Mouse (Mus musculus): ENCODE data around the gene Cep63. TPM values are rescaled to one million over a fixed set of nuclear protein-coding genes. Genes with fewer than 3 reads are reported as not detected.

The Cep63 gene
- 42.9 and 43.1 TPM in 2 replicates for polyA plus RNA-seq (2014; fragmentation: Nextera tagmentation; extraction: Ambion mirVana)

DNA sequence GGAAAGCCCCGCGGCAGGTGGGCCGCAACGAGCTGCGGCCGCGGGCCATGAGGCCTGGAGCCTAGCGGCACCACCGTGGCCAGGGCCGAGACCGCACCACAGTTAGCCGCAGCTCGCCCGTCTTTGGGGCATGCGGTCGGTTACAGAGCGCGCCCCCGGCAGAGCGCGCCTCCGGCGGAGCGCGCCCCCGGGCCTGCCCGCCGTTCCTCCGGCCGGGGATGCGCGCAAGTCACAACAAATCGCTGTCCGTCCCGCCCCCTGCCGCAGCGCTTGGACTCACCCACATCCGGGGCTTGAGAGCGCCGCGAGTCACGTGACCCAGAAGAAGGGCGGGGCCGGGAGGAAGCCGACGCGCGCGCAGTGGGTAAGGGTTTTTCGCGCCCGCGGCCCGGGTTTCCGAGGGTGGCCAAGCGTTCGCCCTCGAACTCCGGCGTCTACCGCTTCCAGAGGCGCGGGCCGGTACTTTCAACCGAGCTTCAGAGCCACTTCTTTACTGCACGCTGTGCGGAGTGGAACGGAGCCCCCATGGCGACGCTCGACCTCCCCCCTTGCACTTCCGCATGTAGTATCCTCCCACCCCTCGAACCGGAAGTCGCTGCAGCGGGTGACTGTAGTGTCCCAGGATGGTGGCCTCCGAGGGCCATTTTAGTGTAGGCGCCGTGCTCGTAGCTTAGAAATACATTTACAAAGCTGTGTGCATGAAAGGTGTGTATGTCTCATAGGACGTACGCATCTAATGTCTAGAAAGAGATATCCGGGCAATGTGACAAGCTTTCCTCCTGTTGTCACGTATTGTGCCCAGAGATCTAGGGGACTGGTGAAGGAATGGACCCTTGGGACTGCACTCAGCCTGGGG, at the start of gene Cep63, which contains the start of gene Anapc13:
Gene Cep63, minus strand, starts transcription at position 552 of the 856 bp plus-strand sequence.
Gene Anapc13, plus strand, starts transcription at position 314 of the 856 bp plus-strand sequence.
- peak; percentile 93 for ATAC-seq (ENCODE audit: insufficient number of reproducible peaks, insufficient read depth, low FRiP score, low read depth)
- H3K9ac ChIP-seq (ENCODE audit: low read length), result peak within 1 kb of the TSS; percentile 99
- WGBS, result under 1% methylated on average over 84 of the region's 84 CpGs
- H3K27me3 ChIP-seq (ENCODE audit: control insufficient read depth, insufficient read depth, low read length), result no peaks in the 10 kb centered on the region
- peak within 1 kb of the TSS; percentile 92 to 97 for H3K27ac ChIP-seq (replicated peaks in 1 of 2; ENCODE audit: control insufficient read depth in 1 of 2, insufficient read depth in 1 of 2, low read depth in 2 of 2, low read length in 2 of 2)
- H3K9me3 ChIP-seq (ENCODE audit: control insufficient read depth, low read length), result no peaks in the 10 kb centered on the region
- H3K4me3 ChIP-seq (ENCODE audit: control insufficient read depth in 1 of 2, insufficient read depth in 1 of 2, low read depth in 1 of 2, low read length in 2 of 2), result peak within 1 kb of the TSS; percentile 71 to 91
- peaks cover 16% of the 10 kb centered on the region for H3K36me3 ChIP-seq (ENCODE audit: control insufficient read depth, insufficient read depth, low read length)
- peak within 1 kb of the TSS; percentile 78 for H3K4me2 ChIP-seq (ENCODE audit: low read length)
- H3K4me1 ChIP-seq (ENCODE audit: control insufficient read depth in 2 of 2, insufficient read depth in 2 of 2, low read length in 2 of 2), result peaks cover 3 to 12% of the 10 kb centered on the region in 2 experiments

DNA sequence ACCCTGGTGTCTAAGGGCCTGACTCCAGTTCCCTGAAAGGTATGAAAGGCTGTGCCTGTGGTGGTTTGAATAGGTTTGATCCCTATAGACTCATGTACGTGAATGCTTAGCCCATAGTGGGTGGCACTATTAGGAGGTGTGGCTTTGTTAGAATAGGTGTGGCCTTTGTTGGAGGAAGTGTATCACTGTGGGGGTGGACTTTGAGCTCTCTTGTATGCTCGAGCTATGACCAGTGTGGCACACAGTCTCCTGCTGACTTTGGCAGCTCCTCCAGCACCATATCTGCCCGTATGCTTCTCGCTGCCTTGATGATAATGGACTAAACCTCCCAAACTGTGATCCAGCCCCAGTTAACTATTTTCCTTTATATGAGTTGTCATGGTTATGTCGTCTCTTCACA, 49.6 kb upstream of the Cep63 start:
- Histone ChIP-seq H3K9ac (ENCODE audit: low read length) (no peak overlapping the region), H3K27me3 (ENCODE audit: control insufficient read depth, insufficient read depth, low read length) (no peaks in the 10 kb centered on the region), H3K27ac (replicated peaks in 1 of 2; ENCODE audit: control insufficient read depth in 1 of 2, insufficient read depth in 1 of 2, low read depth in 2 of 2, low read length in 2 of 2) (no peak overlapping the region), H3K9me3 (ENCODE audit: control insufficient read depth, low read length) (no peaks in the 10 kb centered on the region), H3K4me3 (ENCODE audit: control insufficient read depth in 1 of 2, insufficient read depth in 1 of 2, low read depth in 1 of 2, low read length in 2 of 2) (no peak overlapping the region), H3K36me3 (ENCODE audit: control insufficient read depth, insufficient read depth, low read length) (no peaks in the 10 kb centered on the region), H3K4me1 (ENCODE audit: control insufficient read depth in 2 of 2, insufficient read depth in 2 of 2, low read length in 2 of 2) (peaks cover 18 to 20% of the 10 kb centered on the region in 2 experiments), H3K4me2 (ENCODE audit: low read length) (no peak overlapping the region)
- no peak for ATAC-seq (ENCODE audit: insufficient number of reproducible peaks, insufficient read depth, low FRiP score, low read depth)
- 36% methylated on average over 5 of the region's 5 CpGs for WGBS

DNA sequence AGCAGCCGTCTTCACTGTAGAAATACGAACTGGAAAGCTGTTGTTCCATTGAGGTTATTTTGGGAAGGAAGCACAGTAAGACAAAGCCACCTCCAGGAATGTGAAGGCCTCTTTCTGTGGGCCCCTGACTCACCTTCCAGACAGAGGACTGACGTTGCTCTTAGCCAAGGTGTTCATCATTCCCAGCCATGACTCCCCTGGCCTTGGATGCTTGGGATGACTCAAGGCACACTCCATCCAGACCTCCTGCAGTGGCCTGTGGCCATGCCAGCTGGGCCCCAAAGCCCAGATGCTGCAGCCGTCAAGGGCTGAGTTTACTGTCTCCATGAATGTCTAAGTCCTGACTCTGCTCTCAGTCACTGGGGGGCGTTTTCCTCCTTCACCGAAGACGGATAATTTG, 47.0 kb upstream of the Cep63 start:
- no peaks in the 10 kb centered on the region for H3K36me3 ChIP-seq (ENCODE audit: control insufficient read depth, insufficient read depth, low read length)
- no peak overlapping the region for H3K4me3 ChIP-seq (ENCODE audit: control insufficient read depth in 1 of 2, insufficient read depth in 1 of 2, low read depth in 1 of 2, low read length in 2 of 2)
- H3K4me2 ChIP-seq (ENCODE audit: low read length), result no peak overlapping the region
- 51% methylated on average over 7 of the region's 7 CpGs for WGBS
- H3K27me3 ChIP-seq (ENCODE audit: control insufficient read depth, insufficient read depth, low read length), result no peaks in the 10 kb centered on the region
- ATAC-seq (ENCODE audit: insufficient number of reproducible peaks, insufficient read depth, low FRiP score, low read depth), result no peak
- H3K4me1 ChIP-seq (ENCODE audit: control insufficient read depth in 2 of 2, insufficient read depth in 2 of 2, low read length in 2 of 2), result peaks cover 18 to 20% of the 10 kb centered on the region in 2 experiments
- no peak overlapping the region for H3K9ac ChIP-seq (ENCODE audit: low read length)
- H3K27ac ChIP-seq (replicated peaks in 1 of 2; ENCODE audit: control insufficient read depth in 1 of 2, insufficient read depth in 1 of 2, low read depth in 2 of 2, low read length in 2 of 2), result no peak overlapping the region
- H3K9me3 ChIP-seq (ENCODE audit: control insufficient read depth, low read length), result no peaks in the 10 kb centered on the region

DNA sequence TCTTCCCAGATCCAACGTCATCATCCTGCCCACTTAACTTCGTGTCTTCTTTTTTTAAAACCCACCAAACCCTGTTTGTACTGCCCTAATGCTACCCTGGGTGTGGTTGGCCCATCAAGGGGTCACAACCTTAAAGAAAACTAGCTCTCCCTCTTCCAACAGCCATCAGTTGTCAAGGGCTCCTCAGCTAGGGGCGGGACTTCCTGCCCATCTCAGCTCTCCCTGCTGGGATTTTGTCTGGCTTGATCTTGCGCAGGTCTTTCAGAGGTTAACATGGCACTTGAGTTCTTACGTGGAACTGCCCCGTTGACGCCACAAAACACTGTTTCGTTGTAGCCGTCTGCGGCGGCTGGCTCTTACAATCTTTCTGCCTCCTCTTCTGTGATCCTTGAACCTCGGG, 42.6 kb upstream of the Cep63 start:
- no peaks in the 10 kb centered on the region for H3K27me3 ChIP-seq (ENCODE audit: control insufficient read depth, insufficient read depth, low read length)
- ATAC-seq (ENCODE audit: insufficient number of reproducible peaks, insufficient read depth, low FRiP score, low read depth), result no peak
- no peaks in the 10 kb centered on the region for H3K36me3 ChIP-seq (ENCODE audit: control insufficient read depth, insufficient read depth, low read length)
- H3K9me3 ChIP-seq (ENCODE audit: control insufficient read depth, low read length), result no peaks in the 10 kb centered on the region
- 78% methylated on average over 12 of the region's 12 CpGs for WGBS
- no peak overlapping the region for H3K27ac ChIP-seq (replicated peaks in 1 of 2; ENCODE audit: control insufficient read depth in 1 of 2, insufficient read depth in 1 of 2, low read depth in 2 of 2, low read length in 2 of 2)
- no peak overlapping the region for H3K9ac ChIP-seq (ENCODE audit: low read length)
- H3K4me3 ChIP-seq (ENCODE audit: control insufficient read depth in 1 of 2, insufficient read depth in 1 of 2, low read depth in 1 of 2, low read length in 2 of 2), result no peak overlapping the region
- H3K4me2 ChIP-seq (ENCODE audit: low read length), result no peak overlapping the region
- H3K4me1 ChIP-seq (ENCODE audit: control insufficient read depth in 2 of 2, insufficient read depth in 2 of 2, low read length in 2 of 2), result peaks cover 8 to 9% of the 10 kb centered on the region in 2 experiments; a peak in 3 of 4 replicates

DNA sequence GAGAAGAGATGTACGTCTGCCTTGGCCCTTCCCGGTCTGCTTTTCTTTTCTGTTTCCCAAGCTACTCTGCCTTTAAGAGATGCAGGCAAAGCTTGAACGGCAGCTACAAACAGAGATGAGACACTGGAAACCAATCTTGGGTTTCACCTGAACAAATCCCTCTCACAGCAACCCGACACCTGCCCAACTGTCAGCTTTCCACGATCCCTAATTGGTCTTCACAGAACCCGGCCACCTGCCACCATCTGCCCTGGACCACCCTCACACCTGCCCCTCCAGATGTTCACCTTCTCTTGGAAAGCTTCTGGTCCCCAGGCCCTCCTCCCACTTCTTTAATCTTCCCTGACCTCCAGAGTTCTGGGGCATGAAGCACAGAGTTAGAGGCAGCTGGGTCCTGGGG, 41.8 kb upstream of the Cep63 start:
- no peak overlapping the region for H3K27ac ChIP-seq (replicated peaks in 1 of 2; ENCODE audit: control insufficient read depth in 1 of 2, insufficient read depth in 1 of 2, low read depth in 2 of 2, low read length in 2 of 2)
- H3K36me3 ChIP-seq (ENCODE audit: control insufficient read depth, insufficient read depth, low read length), result no peaks in the 10 kb centered on the region
- peaks cover 3 to 5% of the 10 kb centered on the region in 2 experiments; a peak in 3 of 4 replicates for H3K4me1 ChIP-seq (ENCODE audit: control insufficient read depth in 2 of 2, insufficient read depth in 2 of 2, low read length in 2 of 2)
- H3K9ac ChIP-seq (ENCODE audit: low read length), result no peak overlapping the region
- H3K4me3 ChIP-seq (ENCODE audit: control insufficient read depth in 1 of 2, insufficient read depth in 1 of 2, low read depth in 1 of 2, low read length in 2 of 2), result no peak overlapping the region
- H3K27me3 ChIP-seq (ENCODE audit: control insufficient read depth, insufficient read depth, low read length), result no peaks in the 10 kb centered on the region
- no peak overlapping the region for H3K4me2 ChIP-seq (ENCODE audit: low read length)
- 52% methylated on average over 6 of the region's 6 CpGs for WGBS
- no peak for ATAC-seq (ENCODE audit: insufficient number of reproducible peaks, insufficient read depth, low FRiP score, low read depth)
- H3K9me3 ChIP-seq (ENCODE audit: control insufficient read depth, low read length), result no peaks in the 10 kb centered on the region

DNA sequence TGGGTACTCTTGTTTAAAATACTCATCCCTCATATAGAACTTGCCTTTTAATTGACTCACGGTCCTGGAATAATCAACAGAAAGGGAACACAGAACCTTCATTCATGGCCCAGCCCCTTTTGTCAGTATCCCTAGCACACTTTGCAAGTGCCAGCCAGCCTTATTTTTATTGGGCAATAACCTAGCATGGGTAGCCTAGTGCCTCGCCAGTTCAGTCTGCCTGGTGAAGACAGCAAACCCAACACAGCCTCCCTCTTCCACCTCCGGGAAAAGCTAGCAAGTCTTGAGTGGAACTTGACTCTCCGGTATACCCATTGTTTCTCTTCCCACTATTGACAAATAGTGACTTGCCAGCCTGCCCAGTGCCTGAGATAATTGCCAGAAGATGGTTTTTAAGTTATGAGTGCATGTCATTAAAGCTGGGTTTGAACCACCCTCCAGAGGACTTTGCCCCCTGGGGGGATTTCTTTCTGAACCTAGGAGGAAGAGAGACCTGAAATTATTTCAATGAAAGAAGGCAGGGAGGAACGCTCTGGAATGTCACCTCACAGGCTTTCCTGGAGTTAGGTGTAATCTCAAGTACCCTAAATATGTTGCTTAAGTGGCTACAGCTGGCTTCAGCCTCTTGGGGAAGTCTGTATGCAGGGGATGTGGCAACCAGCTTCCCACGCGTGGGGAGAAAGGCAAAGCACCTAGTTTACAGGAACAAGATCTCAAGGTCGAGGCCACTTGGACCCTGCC, 30.2 kb upstream of the Cep63 start:
- WGBS, result 55% methylated on average over 8 of the region's 8 CpGs
- Histone ChIP-seq H3K4me3 (ENCODE audit: control insufficient read depth in 1 of 2, insufficient read depth in 1 of 2, low read depth in 1 of 2, low read length in 2 of 2) (no peak overlapping the region), H3K9ac (ENCODE audit: low read length) (no peak overlapping the region), H3K4me1 (ENCODE audit: control insufficient read depth in 2 of 2, insufficient read depth in 2 of 2, low read length in 2 of 2) (peaks cover 2 to 6% of the 10 kb centered on the region in 2 experiments; a peak in 3 of 4 replicates), H3K36me3 (ENCODE audit: control insufficient read depth, insufficient read depth, low read length) (no peaks in the 10 kb centered on the region), H3K27ac (replicated peaks in 1 of 2; ENCODE audit: control insufficient read depth in 1 of 2, insufficient read depth in 1 of 2, low read depth in 2 of 2, low read length in 2 of 2) (no peak overlapping the region), H3K27me3 (ENCODE audit: control insufficient read depth, insufficient read depth, low read length) (no peaks in the 10 kb centered on the region), H3K9me3 (ENCODE audit: control insufficient read depth, low read length) (0 out of 2 replicates have a peak, but pooled peaks cover 2% of the 10 kb centered on the region), H3K4me2 (ENCODE audit: low read length) (no peak overlapping the region)
- no peak for ATAC-seq (ENCODE audit: insufficient number of reproducible peaks, insufficient read depth, low FRiP score, low read depth)

DNA sequence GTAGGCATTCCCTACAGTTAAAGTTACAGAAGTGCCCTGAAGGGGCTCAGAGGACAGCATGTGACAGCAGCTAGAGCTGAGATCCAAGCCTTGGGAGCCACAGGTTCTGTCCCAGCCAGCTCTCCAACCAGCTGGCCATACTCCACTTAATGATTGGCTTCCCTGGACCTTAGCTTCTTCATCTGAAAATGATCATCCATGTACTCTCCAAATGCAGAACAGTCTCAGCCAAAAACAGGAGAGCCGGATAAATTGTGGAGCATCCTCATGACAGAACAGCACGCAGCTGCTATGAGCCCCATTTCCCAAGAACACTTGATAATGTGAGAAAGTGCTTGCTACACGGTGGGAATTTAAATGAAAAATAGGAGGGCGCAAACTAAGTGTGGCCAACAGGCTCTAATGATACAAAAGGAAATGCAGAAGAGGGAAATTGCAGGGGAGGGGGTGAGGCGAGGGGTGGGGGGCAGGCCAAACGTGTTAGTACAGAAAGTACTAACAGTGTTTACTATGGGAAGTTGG, 24.9 kb upstream of the Cep63 start:
- Histone ChIP-seq H3K4me3 (ENCODE audit: control insufficient read depth in 1 of 2, insufficient read depth in 1 of 2, low read depth in 1 of 2, low read length in 2 of 2) (no peak overlapping the region), H3K27ac (replicated peaks in 1 of 2; ENCODE audit: control insufficient read depth in 1 of 2, insufficient read depth in 1 of 2, low read depth in 2 of 2, low read length in 2 of 2) (no peak overlapping the region), H3K9ac (ENCODE audit: low read length) (no peak overlapping the region), H3K36me3 (ENCODE audit: control insufficient read depth, insufficient read depth, low read length) (no peaks in the 10 kb centered on the region), H3K9me3 (ENCODE audit: control insufficient read depth, low read length) (0 out of 2 replicates have a peak, but pooled peaks cover 2% of the 10 kb centered on the region), H3K4me1 (ENCODE audit: control insufficient read depth in 2 of 2, insufficient read depth in 2 of 2, low read length in 2 of 2) (no peaks in the 10 kb centered on the region), H3K4me2 (ENCODE audit: low read length) (no peak overlapping the region), H3K27me3 (ENCODE audit: control insufficient read depth, insufficient read depth, low read length) (no peaks in the 10 kb centered on the region)
- 57% methylated on average over 6 of the region's 6 CpGs for WGBS
- no peak for ATAC-seq (ENCODE audit: insufficient number of reproducible peaks, insufficient read depth, low FRiP score, low read depth)

Data from heart, embryonic 14.5 days (tissue).